Mouse (Mus musculus) bone marrow, adult 2 months (tissue): Measurements from ENCODE around the gene Olfr1453.
"Not testable (repeated sequence)": the region's sequence is repeated elsewhere in the genome, so short reads cannot be mapped to it uniquely, and the experiment has no call there.

Source experiments
- CTCF ChIP-seq: fragments of 200-500 bp; IDR thresholded peaks from 2 replicates; pipeline ENCODE4 v1.5.1; 2011; ENCODE audit warnings: low read length, control low read depth; ENCODE audit not compliant: control insufficient read depth, insufficient read depth
- POLR2A ChIP-seq: fragments of 200-500 bp; IDR thresholded peaks from 2 replicates; pipeline ENCODE4 v1.6.1; 2011; ENCODE audit warnings: low read depth, mild to moderate bottlenecking, control low read depth, low read length, borderline replicate concordance; ENCODE audit not compliant: control insufficient read depth

- not testable (repeated sequence) for TF ChIP-seq POLR2A, CTCF
These were observed 35.8 kb downstream of the Olfr1453 start for GRCm38 (mm10) chr19:12992316-12992715.
